Mouse (Mus musculus): Measurements from ENCODE around the gene Sit1.

GRCm38 (mm10) chr4:43503041-43503440, 19.5 kb upstream of the Sit1 start:
- no peak for TF ChIP-seq ZNF384 (IDR thresholded peaks at IDR 0.05; ENCODE audit: low read depth, low read length)
- TF ChIP-seq MAFK (IDR thresholded peaks at IDR 0.05; ENCODE audit: insufficient read depth, low read depth, low read length) = no peak
- no peak for TF ChIP-seq HCFC1 (IDR thresholded peaks at IDR 0.05; ENCODE audit: borderline replicate concordance, insufficient read depth, low read length)
- TF ChIP-seq ZC3H11A (IDR thresholded peaks at IDR 0.05; ENCODE audit: borderline replicate concordance, low read depth, low read length) = no peak

Measured in ES-E14 (cell line).